Mouse (Mus musculus) retina, postnatal 1 day (tissue): Measurements from ENCODE around the gene Ntn1.

Source experiments
- DNase-seq: peaks from one replicate; pipeline ENCODE4 v3.0.0-alpha.2; 2012

Ntn1 gene

GRCm38 (mm10) chr11:68258498-68258897 lies 142.1 kb downstream of the Ntn1 start:
- DNase-seq, result no peak

- no peak for DNase-seq
Observed at GRCm38 (mm10) chr11:68253531-68253930, 147.1 kb downstream of the Ntn1 start.

DNA sequence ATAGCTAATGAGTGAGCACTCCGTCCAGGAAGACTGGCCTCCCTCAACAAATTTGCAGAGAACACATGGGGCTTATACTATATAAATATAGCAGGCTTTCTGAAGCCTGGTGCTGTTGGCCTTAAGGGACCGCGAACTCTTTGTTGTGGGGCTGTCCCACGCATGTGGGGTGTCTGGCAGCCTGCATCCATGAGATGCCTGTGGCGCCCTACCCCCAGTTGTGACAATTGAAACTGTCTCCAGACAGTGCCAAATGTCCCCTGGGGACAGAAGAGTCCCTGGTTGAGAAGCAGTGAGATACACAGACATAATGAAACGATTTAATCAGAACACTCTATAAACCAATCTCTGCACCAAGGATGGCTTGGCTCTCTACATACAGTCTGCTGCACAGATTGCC lies 150.5 kb downstream of the Ntn1 start:
- peak; percentile 29 for DNase-seq

- peak; percentile 18 for DNase-seq
Observed at GRCm38 (mm10) chr11:68247897-68248296, 152.7 kb downstream of the Ntn1 start.

DNA sequence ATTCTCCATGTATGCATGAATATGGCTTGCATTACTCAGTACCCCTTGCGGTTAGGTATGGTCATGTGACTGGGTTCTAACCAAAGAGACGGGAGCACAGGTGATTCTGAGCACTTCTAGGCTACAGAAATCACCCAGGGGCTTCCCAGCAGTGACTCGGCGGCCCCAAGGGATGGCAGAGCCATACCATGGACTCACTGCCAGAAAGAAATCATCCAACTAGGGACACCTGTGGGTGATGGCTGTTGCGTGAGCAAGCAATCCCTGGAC lies 155.7 kb downstream of the Ntn1 start:
- DNase-seq, result no peak

GRCm38 (mm10) chr11:68244254-68244991 lies 156.2 kb downstream of the Ntn1 start:
- DNase-seq, result peak; percentile 53

- DNase-seq, result peak; percentile 72
Observed at GRCm38 (mm10) chr11:68239756-68240155, 160.9 kb downstream of the Ntn1 start.

DNA sequence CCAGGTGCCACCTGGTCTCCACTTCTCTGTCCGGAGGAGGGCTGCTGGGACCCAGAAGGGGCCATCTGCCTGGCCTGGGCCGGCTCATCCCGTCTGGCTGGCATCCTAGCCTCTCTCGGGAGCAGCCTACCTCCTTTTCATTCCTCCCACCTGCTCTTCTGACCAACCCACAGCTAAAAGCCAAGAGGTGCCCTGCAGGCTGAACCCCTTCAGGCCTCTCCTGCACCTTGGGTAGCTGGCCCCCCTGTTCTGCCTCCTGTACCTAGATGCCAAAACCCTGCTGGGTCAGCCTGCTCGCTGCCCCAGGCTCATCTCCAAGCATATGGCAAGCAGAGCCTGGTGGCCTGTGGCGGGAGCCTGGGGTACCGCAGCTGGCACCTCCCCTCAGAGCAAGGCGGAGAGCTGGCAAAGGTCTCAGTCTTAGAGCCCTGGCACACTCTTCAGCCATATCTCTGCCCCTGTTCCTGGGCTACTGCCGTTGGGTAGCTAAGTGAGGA lies 167.1 kb downstream of the Ntn1 start:
- no peak for DNase-seq

- DNase-seq, result no peak
Observed at GRCm38 (mm10) chr11:68231558-68231957, 169.1 kb downstream of the Ntn1 start.

- no peak for DNase-seq
Observed at GRCm38 (mm10) chr11:68228941-68229665, 171.5 kb downstream of the Ntn1 start.

GRCm38 (mm10) chr11:68227837-68228236 lies 172.8 kb downstream of the Ntn1 start:
- DNase-seq, result no peak

DNA sequence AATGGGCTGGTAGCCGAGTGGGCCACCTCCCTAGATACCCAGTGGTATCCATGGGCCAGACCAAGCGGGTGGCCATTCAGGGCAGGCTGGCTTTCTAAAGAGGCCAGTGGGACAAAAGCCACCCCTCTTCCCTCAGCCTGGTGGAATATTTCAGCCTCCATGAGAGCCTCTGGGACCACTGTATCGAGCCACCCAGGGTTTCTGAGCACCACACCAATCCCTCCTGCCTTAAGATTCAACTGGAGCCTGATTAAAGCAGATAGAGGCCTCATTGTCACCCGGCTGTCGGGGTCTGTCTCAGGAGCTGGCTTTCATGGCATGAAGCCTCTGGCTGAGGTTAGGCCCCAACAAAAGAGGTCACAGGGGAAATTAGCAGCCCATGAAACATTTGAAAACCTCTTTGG lies 174.0 kb downstream of the Ntn1 start:
- peak; percentile 77 for DNase-seq

DNA sequence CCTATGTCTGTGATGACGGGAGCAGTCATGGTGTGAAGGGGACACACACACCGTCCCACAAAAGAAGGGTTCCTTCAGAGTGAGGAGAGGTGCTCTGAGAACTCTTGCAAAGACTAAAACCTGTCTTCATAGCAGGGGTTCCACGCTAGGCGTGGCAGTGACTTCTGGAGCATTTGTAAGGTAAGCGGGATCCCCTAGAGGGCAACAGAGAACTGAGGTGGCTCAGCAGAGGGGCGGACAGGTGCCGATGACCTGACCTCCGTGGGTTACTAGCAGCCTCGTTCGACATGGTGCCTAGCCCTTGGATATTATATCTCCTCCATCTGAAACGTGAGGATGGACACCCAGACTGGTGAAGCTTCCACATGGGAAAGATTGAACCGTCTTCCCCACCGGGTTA lies 177.5 kb downstream of the Ntn1 start:
- no peak for DNase-seq

DNA sequence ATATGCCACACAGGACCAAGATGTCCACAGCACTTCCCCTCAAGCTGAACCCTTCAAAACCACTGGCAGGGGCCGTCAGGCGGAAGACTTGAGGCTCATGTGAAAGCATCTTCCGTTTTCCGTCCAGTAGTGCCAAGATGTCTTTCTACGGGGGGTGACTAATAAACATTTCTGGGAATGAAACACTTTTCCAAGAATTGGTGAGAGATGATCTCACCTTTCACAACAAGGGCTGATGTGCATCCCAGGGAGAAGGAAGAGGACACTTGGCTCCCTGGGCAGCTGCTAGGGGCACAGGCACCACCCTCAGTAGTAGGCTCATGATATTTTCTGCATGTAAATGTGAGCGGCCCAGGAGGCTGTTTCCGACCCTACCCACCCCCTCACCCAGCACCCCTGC lies 178.4 kb downstream of the Ntn1 start:
- DNase-seq, result no peak

DNA sequence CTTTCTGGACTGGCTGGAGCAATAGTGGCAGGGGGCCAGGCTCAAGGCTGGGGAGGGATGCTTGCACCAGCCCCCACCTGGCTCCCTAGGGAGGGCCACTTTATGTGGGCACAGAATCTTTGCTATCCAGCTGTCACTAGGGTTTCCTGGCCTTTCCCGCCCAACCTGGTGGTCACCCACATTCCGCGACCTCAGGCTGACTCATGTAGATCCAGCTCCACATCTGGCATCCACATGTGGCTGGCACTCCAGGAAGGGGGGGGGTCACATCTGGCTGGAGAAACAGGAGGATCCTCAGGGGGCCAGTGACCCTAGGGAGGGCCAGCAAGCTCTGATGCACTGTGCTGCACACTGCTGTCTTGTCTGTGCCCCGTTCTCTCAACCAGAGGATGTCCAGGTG lies 179.9 kb downstream of the Ntn1 start:
- no peak for DNase-seq

GRCm38 (mm10) chr11:68216041-68216440 lies 184.6 kb downstream of the Ntn1 start:
- peak; percentile 15 for DNase-seq

GRCm38 (mm10) chr11:68215206-68215912 lies 185.3 kb downstream of the Ntn1 start:
- DNase-seq, result peak; percentile 83

- DNase-seq, result no peak
Observed at GRCm38 (mm10) chr11:68214496-68215205, 186.0 kb downstream of the Ntn1 start.

DNA sequence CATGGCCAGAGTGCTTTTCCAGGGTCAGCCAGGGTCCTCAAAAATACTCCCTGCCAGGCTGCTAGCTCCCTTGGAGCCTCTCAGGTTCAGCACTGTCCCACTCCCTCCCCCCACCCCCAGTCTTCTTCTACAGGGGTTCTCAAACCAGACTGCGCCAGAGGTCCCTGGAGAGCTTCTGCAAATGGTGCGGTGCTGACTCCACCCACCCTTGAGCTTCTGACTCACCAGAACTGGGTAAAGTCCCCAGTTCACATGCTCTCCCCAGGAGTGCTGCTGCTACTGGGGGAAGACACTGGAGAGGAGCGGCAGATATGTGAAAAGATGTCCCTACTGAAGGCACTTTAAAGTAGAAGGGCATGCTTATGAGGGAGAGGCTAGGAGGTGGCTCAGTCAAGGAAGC lies 186.7 kb downstream of the Ntn1 start:
- no peak for DNase-seq

DNA sequence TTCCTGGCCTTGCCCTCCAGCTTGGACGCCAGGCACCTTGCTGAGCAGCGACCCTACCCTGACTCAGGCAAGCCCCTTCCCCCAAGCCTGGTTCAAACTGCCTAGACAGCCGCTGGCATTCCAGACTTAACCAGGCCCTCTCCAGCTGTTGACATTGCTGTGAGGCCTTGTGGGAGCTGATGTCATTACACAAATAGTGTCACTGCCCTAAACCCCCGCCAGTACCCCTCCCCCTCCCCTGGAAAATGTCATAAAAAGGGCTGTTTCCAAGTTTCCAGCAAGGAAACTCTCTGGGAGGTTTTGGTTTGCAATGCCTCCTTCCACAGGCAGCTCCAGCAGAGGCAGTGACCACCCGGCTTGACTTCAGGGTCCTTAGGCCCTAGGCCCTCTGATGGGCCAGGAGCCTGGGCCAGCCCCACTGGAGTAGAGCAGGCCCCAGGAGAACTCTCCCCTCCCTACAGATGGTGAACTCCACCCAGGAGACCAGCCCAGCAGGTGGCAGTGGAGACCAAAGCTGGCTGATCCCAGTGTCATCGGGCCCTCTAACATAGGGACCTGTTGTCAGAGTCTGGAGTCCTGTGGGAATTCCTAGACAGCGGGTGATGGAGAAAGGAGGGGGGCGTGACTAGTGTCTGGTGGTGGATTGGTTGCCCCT lies 188.6 kb downstream of the Ntn1 start:
- peak; percentile 48 for DNase-seq

- no peak for DNase-seq
Observed at GRCm38 (mm10) chr11:68210714-68211113, 189.9 kb downstream of the Ntn1 start.

DNA sequence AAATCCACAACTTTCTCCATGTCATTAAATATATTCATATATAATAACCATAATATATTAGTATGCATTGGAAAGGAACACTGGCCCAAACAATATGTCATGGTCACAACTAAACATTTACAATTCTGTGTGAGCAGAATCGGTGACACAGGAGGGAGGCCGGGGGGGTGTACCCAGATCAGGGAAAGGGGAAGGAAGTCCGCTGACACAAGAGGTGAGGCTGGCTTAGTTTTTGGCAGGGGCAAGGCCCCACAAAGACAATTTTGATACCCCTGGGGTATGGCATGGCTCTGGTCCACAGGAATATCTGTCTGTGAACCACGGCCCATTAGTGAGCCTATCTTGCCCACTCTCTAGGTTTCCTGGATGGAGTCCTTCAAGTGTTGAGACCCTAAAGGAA lies 191.1 kb downstream of the Ntn1 start:
- DNase-seq, result no peak

- no peak for DNase-seq
Observed at GRCm38 (mm10) chr11:68208582-68208981, 192.0 kb downstream of the Ntn1 start.
